Mouse (Mus musculus) cortical plate, adult 2 months (tissue): Measurements from ENCODE around the gene Hes5.

Experiments used
- CTCF ChIP-seq: fragments of 200-500 bp; IDR thresholded peaks from 2 replicates; pipeline ENCODE4 v1.5.1; 2011; ENCODE audit warnings: mild to moderate bottlenecking, control low read depth, low read length; ENCODE audit not compliant: insufficient read depth; ENCODE audit errors: extremely low read depth
- POLR2A ChIP-seq: fragments of 200-500 bp; IDR thresholded peaks from 2 replicates; pipeline ENCODE4 v1.6.1; 2011; ENCODE audit warnings: mild to moderate bottlenecking, low read length, control low read depth; ENCODE audit not compliant: insufficient read depth; ENCODE audit errors: extremely low read depth

DNA sequence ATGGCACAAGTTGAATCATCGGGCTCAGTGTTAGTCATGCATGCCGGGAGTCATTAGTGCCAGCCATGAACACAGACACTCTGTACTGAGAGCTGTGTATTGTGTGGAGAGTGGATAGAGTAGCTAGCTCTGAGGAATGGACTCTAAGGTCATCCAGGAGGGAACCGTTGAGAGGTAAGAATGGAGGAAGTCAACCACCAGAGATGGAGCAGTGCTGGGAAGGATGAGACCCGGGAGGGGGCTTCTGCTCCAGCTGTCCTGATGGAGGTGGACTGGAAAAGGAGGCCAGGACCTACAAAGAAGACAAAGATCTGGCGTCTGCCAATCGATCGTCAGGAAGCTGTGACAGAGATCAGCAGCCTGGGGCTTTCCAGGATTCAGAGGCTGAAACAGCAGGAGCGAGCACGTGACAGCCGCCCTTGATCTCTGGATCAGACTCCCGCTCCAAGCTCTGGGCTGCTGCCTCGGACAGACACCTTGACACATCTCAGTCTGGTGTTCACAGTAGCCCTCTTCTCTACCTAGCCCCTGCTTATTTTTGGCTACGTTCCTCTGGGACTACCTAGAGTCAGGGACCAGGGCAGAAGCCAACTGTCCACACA is 27.3 kb upstream of the Hes5 start:
- TF ChIP-seq CTCF (no peak), POLR2A (no peak)
